Mouse (Mus musculus): ENCODE measurements around the gene Ncapg.

The Ncapg gene

GRCm38 (mm10) chr5:45709653-45710052 lies 39.9 kb downstream of the Ncapg start:
- DNase-seq, result no peak

GRCm38 (mm10) chr5:45718848-45719488 lies 49.2 kb downstream of the Ncapg start:
- DNase-seq, result no peak

- no peak for DNase-seq
Observed at GRCm38 (mm10) chr5:45733751-45734150, 64.0 kb downstream of the Ncapg start.

- no peak for DNase-seq
Observed at GRCm38 (mm10) chr5:45737911-45738310, 68.2 kb downstream of the Ncapg start.
